Mouse (Mus musculus) adrenal gland, adult (tissue): ENCODE measurements at regions not wholly inside any gene's neighbourhood (a gene's known extent, or its start where the extent isn't known, plus 50 kb on each side); places are given as distances from the start of the nearest gene placed in this dataset.

Source experiments
- DNase-seq, 2 experiments: peaks; one replicate each; pipeline ENCODE4 v3.0.0; 2022 to 2023; ENCODE audit warnings: low spot score in 1 of 2; ENCODE audit not compliant: inconsistent age in 2 of 2

DNA sequence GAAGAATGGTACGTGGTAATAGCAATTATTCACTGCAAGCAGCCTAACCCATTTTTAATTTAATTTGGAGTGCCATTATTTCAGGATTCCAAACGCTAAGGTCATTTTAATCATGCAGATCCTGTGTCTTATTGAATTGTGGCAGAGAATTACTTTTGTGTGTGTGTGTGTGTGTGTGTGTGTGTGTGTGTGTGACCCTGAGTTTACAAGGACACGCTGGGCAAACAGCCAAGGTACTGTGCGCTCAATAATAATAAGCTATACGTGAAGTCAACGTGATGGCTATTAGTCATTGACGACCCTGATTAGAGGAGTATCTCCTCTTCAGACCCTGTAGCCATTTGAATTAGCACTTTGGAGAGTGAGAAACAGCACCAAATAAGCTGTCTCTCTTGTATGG lies 144.1 kb downstream of the Klf7 start:
- DNase-seq, result peak in 1 of 2 experiments; percentile 53

DNA sequence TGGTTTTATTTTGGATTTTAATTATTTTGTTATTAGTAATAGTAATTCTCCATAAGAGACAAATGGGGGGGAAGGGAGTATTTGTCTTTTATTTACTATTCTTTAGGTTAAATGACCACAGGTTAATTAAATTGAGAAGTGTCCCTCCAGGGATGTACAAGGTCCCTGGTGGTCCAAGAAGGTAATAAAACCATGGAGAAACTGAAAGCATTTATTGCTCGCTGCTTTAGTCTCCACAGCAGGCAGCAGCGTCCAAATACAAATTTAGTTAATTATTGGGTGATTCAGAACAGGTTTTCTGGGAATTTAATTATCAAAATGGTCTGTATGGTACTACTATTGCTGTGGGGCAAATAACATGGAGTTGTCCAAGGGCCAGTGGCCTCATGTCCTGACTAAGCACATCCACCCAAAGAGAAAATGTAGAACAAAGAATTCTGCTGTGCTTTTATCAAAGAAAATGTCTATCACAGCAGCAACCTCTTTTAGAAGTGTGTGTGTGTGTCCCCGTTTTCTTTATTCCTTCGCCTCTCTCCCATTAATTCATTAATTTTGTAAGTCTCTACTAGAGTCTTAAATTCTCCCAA lies 144.7 kb downstream of the Klf7 start:
- DNase-seq, result no peak

GRCm38 (mm10) chr1:63976862-63977261 lies 145.2 kb downstream of the Klf7 start:
- no peak for DNase-seq

DNA sequence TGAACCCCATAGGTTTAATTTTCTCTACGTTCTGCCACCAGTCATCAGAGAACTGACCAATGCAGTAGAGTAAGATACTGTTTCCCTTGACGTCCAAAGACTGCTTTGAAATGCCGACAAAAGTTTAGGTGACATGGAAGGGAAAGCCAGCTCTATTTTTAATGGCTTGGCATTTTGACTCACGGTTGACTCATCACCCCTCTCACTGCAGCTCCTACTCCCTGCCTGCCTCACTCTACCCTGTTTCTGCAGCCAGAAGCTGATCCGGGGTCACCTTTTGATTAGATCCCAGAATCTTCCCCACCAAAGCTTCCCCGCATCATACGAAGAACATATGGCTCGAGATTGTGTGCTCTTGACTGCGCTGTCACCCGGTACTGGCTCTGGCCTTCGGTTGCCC lies 154.2 kb downstream of the Klf7 start:
- DNase-seq, result peak; percentile 35 to 72

- no peak for DNase-seq
Observed at GRCm38 (mm10) chr1:63965446-63965845, 156.6 kb downstream of the Klf7 start.

GRCm38 (mm10) chr1:63964519-63964918 lies 157.6 kb downstream of the Klf7 start:
- no peak for DNase-seq

GRCm38 (mm10) chr1:63955701-63956355 lies 166.3 kb downstream of the Klf7 start:
- no peak for DNase-seq

- no peak for DNase-seq
Observed at GRCm38 (mm10) chr1:63954876-63955513, 167.1 kb downstream of the Klf7 start.

DNA sequence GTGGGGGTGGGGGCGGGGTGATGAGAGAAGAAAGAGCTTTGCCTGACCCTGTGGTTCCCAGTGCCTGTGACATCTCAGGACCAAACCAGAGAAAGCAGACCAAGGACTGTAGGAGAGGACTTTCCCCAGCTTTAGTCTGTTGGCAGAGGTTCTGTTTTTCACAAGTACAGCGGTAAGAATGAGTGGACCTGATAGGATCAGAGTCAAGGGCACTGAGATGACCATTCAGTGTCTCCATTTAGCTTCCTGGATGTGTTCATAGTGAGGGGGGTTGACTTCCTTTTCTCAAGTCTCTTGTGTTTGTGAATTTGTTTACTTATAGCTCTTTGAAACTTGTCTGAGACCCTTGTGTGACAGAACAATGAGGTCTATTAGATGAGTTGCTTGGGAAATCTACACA lies 167.9 kb downstream of the Klf7 start:
- peak in 1 of 2 experiments; percentile 60 for DNase-seq

GRCm38 (mm10) chr1:63953229-63953883 lies 168.7 kb downstream of the Klf7 start:
- peak; percentile 70 to 85 for DNase-seq

- peak in 1 of 2 experiments; percentile 66 for DNase-seq
Observed at GRCm38 (mm10) chr1:63951663-63952062, 170.4 kb downstream of the Klf7 start.

- DNase-seq, result no peak
Observed at GRCm38 (mm10) chr1:63947278-63947677, 174.8 kb downstream of the Klf7 start.

GRCm38 (mm10) chr1:63946834-63947233 lies 175.2 kb downstream of the Klf7 start:
- no peak for DNase-seq

DNA sequence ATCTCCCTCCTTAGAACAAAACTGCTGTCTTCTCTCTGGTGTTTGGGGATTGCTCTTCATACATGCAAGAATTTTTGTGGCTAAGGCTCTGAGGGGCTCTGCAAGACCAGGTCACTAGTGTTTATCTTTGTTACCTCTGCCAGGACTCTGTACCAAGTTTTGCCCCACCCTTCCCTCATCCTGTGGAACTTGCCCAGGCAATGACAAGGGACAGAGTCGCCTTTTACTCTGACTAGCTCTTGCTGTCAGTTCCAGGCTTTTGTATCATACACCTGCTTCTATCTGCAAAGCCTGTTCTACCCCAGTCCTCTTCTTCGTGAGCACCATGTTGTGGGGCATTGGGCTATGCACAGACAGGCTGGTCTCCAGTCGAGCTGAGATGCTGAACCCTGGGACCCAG lies 175.7 kb upstream of the 4933402D24Rik start:
- DNase-seq, result no peak

- DNase-seq, result no peak
Observed at GRCm38 (mm10) chr1:63938416-63938815, 169.3 kb upstream of the 4933402D24Rik start.

DNA sequence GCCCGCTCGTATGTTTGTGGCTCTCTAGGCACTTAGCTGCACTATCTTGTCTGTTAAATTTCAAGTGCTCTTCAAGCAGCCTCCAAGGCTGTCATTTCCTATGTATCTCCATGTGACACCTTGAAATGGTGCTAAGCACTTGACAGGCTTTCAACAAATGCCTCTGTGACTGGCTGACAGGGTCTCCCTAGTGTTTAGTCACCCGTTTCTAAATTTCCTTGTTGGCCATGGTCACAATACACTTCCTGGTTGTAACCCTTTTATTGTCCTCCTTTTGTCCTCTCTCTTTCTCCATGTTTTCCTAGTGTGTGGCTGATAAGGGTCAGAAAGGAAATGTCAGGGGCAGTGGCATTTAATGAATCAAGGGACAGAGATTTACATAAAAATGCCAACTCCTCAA lies 168.4 kb upstream of the 4933402D24Rik start:
- no peak for DNase-seq

DNA sequence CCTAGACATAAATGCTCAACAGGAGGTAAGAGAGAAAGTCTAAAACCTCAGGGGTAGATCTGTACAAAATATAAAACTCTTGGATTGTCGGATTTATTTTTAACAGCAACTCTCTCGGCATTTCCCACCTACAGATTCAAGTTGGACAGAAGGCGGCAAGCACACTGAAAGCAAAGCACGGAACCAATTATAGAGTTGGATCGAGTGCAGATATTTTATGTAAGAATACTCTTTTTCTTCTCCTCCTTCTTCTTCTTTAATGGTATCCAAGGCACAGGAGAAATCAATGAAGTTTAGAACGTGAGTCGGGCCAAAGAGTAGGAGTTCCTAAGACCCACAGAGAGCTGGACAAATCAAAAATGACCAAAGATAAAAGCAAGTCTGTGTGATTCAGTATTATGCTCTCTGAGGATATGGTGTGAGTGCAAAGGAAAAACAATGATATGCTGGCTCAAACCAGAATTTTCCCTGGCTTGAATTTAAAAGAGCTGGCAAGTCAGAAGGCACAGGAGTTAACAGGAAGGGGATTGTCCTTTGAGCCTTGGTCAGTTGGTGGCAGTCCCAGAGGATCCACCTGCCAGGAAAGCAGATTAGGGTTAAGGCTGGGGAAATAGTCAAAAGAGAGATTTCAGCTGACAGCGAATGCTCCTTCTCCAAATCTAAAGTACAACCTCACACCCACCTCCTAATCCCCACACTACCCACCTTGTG lies 165.7 kb upstream of the 4933402D24Rik start:
- no peak for DNase-seq

DNA sequence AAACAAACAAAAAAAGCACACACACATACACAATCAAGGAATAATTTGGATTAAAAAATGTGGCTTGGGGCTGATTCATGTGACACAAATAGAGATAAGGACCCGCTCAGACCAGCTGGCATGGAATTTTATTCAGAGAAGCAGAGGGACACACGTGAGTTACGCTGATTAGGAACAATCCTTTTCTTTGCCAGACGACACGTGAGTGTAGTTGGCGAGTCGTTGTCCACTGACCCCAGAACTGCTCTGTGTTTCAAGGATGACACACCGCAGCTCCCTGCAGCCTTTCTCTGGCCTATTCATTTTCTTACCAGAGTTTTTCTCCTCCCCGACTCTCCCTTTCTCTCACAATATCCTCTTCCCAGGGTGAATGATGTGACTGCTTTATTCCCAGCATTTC lies 163.4 kb upstream of the 4933402D24Rik start:
- DNase-seq, result peak in 1 of 2 experiments; percentile 52

DNA sequence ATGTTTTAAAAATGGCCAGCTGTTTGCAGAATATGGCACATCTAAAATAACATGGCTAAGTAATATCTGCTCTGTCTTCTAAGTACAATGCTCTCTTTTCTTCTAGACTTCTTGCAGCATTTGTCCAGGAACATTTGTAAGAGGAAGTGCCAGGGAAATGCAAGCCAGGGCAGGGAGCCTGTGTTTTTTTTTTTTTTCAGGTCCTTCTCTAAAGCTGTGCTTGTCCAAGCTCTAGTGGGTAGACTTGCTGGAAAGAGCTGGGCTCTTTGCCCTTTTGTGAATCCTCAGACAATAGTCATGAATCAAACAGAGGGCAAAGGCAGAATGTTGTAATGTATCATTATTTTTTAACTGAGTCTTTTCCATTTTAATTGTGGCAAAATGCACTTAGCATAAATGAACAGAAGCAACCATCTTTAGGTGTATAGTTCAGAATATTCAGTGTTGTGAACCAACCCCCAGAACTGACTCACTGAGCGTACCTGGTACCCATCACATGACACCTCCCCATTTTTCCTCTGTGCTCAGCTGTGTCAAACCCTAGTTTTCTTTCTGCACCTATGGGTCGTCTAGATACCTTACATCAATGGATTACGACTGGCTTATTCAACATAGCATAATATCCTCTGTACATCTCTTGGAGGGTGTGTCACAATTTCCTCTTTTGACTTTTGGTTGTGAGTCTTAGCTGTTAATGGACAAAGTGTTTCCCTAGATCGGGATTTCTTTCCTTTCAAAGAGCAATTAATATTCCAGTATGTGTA lies 160.5 kb upstream of the 4933402D24Rik start:
- no peak for DNase-seq

GRCm38 (mm10) chr1:63928850-63929249 lies 159.8 kb upstream of the 4933402D24Rik start:
- no peak for DNase-seq

DNA sequence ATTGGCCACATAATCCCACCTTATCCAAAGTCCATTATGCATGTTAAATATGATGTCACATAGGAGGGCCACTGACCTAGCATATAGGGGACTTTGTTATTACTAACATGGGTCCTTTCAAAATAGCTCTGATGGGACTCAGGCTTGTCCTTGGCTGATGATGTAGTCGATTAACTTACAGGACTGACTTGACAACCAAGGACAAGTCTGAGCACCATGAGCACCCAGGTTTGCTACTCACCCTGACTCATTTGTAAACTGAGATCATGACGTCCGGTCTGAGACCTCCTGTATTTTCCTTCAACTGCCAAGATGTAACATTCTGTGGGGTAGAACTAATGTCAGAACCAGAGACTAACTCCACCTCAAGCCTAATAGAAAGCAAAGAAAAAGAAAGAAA lies 159.3 kb upstream of the 4933402D24Rik start:
- peak; percentile 50 to 66 for DNase-seq
